Mouse (Mus musculus): ENCODE measurements around the gene Kcnh1.

DNA sequence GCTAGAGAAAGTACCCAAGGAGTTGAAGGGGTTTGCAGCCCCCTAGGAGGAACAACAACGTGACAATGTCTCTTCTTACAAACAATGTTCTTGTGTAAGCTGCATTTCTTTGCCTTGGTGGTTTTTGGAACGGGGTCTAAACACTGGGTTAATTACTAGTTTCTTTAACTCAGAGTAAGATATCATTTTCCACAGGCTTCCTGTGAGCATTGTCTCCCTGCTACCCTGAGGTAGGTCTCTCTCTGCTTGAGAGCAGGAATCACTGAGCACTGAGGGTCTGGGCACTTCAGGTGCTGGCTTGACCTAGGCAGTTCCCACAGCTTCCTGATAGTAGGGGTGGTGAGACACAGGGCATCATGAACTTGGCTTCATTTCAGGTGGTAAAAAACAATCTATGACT lies 257.1 kb downstream of the Kcnh1 start:
- TF ChIP-seq CTCF (IDR thresholded peaks at IDR 0.05; ENCODE audit: low read depth) (no peak), EP300 (IDR thresholded peaks at IDR 0.05; ENCODE audit: low read depth) (no peak)

Data from liver, embryonic 14.5 days (tissue).